Mouse (Mus musculus): ENCODE measurements around the gene Zfp184. TPM values are rescaled to one million over a fixed set of nuclear protein-coding genes. Genes with fewer than 3 reads are reported as not detected.

Zfp184 gene
- polyA plus RNA-seq, 2 experiments: 0.41 to 0.50 TPM

- Histone ChIP-seq H3K27me3 (ENCODE audit: control insufficient read depth, insufficient read depth, low read length) (peaks cover 2% of the 10 kb centered on the region; the same call in 1 of the 2 replicates), H3K4me2 (ENCODE audit: low read depth) (no peak overlapping the region), H3K36me3 (replicated peaks; ENCODE audit: control insufficient read depth, insufficient read depth, low read depth) (no peaks in the 10 kb centered on the region), H3K4me1 (replicated peaks; ENCODE audit: control insufficient read depth in 2 of 2, insufficient read depth in 2 of 2, low read length in 1 of 2) (peaks cover 6 to 30% of the 10 kb centered on the region in 2 experiments; a peak in 3 of 4 replicates), H3K4me3 (ENCODE audit: insufficient read depth in 1 of 2, low read depth in 2 of 2, low read length in 2 of 2) (no peak overlapping the region), H3K9ac (replicated peaks) (no peak overlapping the region), H3K27ac (no peak overlapping the region), H3K9me3 (ENCODE audit: control insufficient read depth, low read length) (no peaks in the 10 kb centered on the region)
- no peak for ATAC-seq (ENCODE audit: insufficient read depth)
- no peak for DNase-seq (ENCODE audit: low read depth in 3 of 3, low spot score in 3 of 3)
- 35% methylated on average over 6 of the region's 6 CpGs for WGBS (ENCODE audit: insufficient replicate concordance)
- TF ChIP-seq EP300 (IDR thresholded peaks at IDR 0.05; ENCODE audit: low read depth): no peak
- TF ChIP-seq CTCF (IDR thresholded peaks at IDR 0.05; ENCODE audit: low read depth): no peak
Measured at GRCm38 (mm10) chr13:21916056-21916455, 28.8 kb upstream of the Zfp184 start.

GRCm38 (mm10) chr13:21917040-21917439 is 27.9 kb upstream of the Zfp184 start:
- DNase-seq (ENCODE audit: low read depth in 3 of 3, low spot score in 3 of 3) (peak in 2 of 3 experiments; percentile 69 to 71), ATAC-seq (ENCODE audit: insufficient read depth) (peak; percentile 25; the same call in 1 of the 2 replicates)
- Histone ChIP-seq H3K4me1 (replicated peaks; ENCODE audit: control insufficient read depth in 2 of 2, insufficient read depth in 2 of 2, low read length in 1 of 2) (peaks cover 6 to 30% of the 10 kb centered on the region in 2 experiments; a peak in 3 of 4 replicates), H3K27me3 (ENCODE audit: control insufficient read depth, insufficient read depth, low read length) (peaks cover 2% of the 10 kb centered on the region; the same call in 1 of the 2 replicates), H3K27ac (no peak overlapping the region), H3K36me3 (replicated peaks; ENCODE audit: control insufficient read depth, insufficient read depth, low read depth) (no peaks in the 10 kb centered on the region), H3K4me2 (ENCODE audit: low read depth) (peak overlapping the region; percentile 88), H3K4me3 (ENCODE audit: insufficient read depth in 1 of 2, low read depth in 2 of 2, low read length in 2 of 2) (peak overlapping the region; percentile 42 to 71; a peak in 3 of 4 replicates), H3K9me3 (ENCODE audit: control insufficient read depth, low read length) (no peaks in the 10 kb centered on the region), H3K9ac (replicated peaks) (no peak overlapping the region; the same call in 1 of the 2 replicates)
- WGBS (ENCODE audit: insufficient replicate concordance): under 1% methylated on average over 13 of the region's 13 CpGs
- TF ChIP-seq CTCF (IDR thresholded peaks at IDR 0.05; ENCODE audit: low read depth) (no peak), EP300 (IDR thresholded peaks at IDR 0.05; ENCODE audit: low read depth) (0 out of 2 replicates have a peak, but pooled peaks have one; percentile 15)

- H3K9me3 ChIP-seq (ENCODE audit: control insufficient read depth, low read length): no peaks in the 10 kb centered on the region
- TF ChIP-seq CTCF (IDR thresholded peaks at IDR 0.05; ENCODE audit: low read depth): no peak
- no peak for TF ChIP-seq EP300 (IDR thresholded peaks at IDR 0.05; ENCODE audit: low read depth)
- peak overlapping the region; percentile 71 to 78 for H3K4me3 ChIP-seq (ENCODE audit: insufficient read depth in 1 of 2, low read depth in 2 of 2, low read length in 2 of 2)
- DNase-seq (ENCODE audit: low read depth in 3 of 3, low spot score in 3 of 3) (no peak), ATAC-seq (ENCODE audit: insufficient read depth) (no peak)
- under 1% methylated on average over 11 of the region's 11 CpGs for WGBS (ENCODE audit: insufficient replicate concordance)
- peak overlapping the region; percentile 74 for H3K9ac ChIP-seq (replicated peaks)
- H3K4me1 ChIP-seq (replicated peaks; ENCODE audit: control insufficient read depth in 2 of 2, insufficient read depth in 2 of 2, low read length in 1 of 2): peaks cover 6 to 30% of the 10 kb centered on the region in 2 experiments; a peak in 3 of 4 replicates
- no peak overlapping the region for H3K27ac ChIP-seq
- H3K36me3 ChIP-seq (replicated peaks; ENCODE audit: control insufficient read depth, insufficient read depth, low read depth): no peaks in the 10 kb centered on the region
- H3K27me3 ChIP-seq (ENCODE audit: control insufficient read depth, insufficient read depth, low read length): peaks cover 2% of the 10 kb centered on the region; the same call in 1 of the 2 replicates
- peak overlapping the region; percentile 88 for H3K4me2 ChIP-seq (ENCODE audit: low read depth)
Measured at GRCm38 (mm10) chr13:21917480-21917879, 27.4 kb upstream of the Zfp184 start.

- under 1% methylated on average over 16 of the region's 16 CpGs for whole genome bisulfite sequencing (ENCODE audit: insufficient replicate concordance)
- ATAC-seq (ENCODE audit: insufficient read depth): no peak
- H3K4me1 ChIP-seq (replicated peaks; ENCODE audit: control insufficient read depth in 2 of 2, insufficient read depth in 2 of 2, low read length in 1 of 2): peaks cover 6 to 30% of the 10 kb centered on the region in 2 experiments; a peak in 3 of 4 replicates
- TF ChIP-seq CTCF (IDR thresholded peaks at IDR 0.05; ENCODE audit: low read depth) (no peak), EP300 (IDR thresholded peaks at IDR 0.05; ENCODE audit: low read depth) (no peak)
- no peaks in the 10 kb centered on the region for H3K36me3 ChIP-seq (replicated peaks; ENCODE audit: control insufficient read depth, insufficient read depth, low read depth)
- peak overlapping the region; percentile 74 for H3K9ac ChIP-seq (replicated peaks)
- H3K27me3 ChIP-seq (ENCODE audit: control insufficient read depth, insufficient read depth, low read length): peaks cover 2% of the 10 kb centered on the region; the same call in 1 of the 2 replicates
- no peaks in the 10 kb centered on the region for H3K9me3 ChIP-seq (ENCODE audit: control insufficient read depth, low read length)
- peak overlapping the region; percentile 88 for H3K4me2 ChIP-seq (ENCODE audit: low read depth)
- peak overlapping the region; percentile 71 to 78 for H3K4me3 ChIP-seq (ENCODE audit: insufficient read depth in 1 of 2, low read depth in 2 of 2, low read length in 2 of 2)
- no peak for DNase-seq (ENCODE audit: low read depth in 3 of 3, low spot score in 3 of 3)
- no peak overlapping the region for H3K27ac ChIP-seq
Measured at GRCm38 (mm10) chr13:21917992-21918391, 26.9 kb upstream of the Zfp184 start.

- Histone ChIP-seq H3K27me3 (ENCODE audit: control insufficient read depth, insufficient read depth, low read length) (peaks cover 2% of the 10 kb centered on the region; the same call in 1 of the 2 replicates), H3K4me1 (replicated peaks; ENCODE audit: control insufficient read depth in 2 of 2, insufficient read depth in 2 of 2, low read length in 1 of 2) (peaks cover 6 to 24% of the 10 kb centered on the region in 2 experiments; a peak in 3 of 4 replicates), H3K9ac (replicated peaks) (peak overlapping the region; percentile 74), H3K4me2 (ENCODE audit: low read depth) (peak overlapping the region; percentile 88), H3K4me3 (ENCODE audit: insufficient read depth in 1 of 2, low read depth in 2 of 2, low read length in 2 of 2) (peak overlapping the region; percentile 71 to 78), H3K27ac (peak overlapping the region; percentile 35), H3K36me3 (replicated peaks; ENCODE audit: control insufficient read depth, insufficient read depth, low read depth) (no peaks in the 10 kb centered on the region), H3K9me3 (ENCODE audit: control insufficient read depth, low read length) (no peaks in the 10 kb centered on the region)
- DNase-seq (ENCODE audit: low read depth in 3 of 3, low spot score in 3 of 3): peak; percentile 71 to 79 (median 75)
- peak; percentile 87 for ATAC-seq (ENCODE audit: insufficient read depth)
- TF ChIP-seq EP300 (IDR thresholded peaks at IDR 0.05; ENCODE audit: low read depth) (0 out of 2 replicates have a peak, but pooled peaks have one; percentile 11), CTCF (IDR thresholded peaks at IDR 0.05; ENCODE audit: low read depth) (no peak)
- under 1% methylated on average over 38 of the region's 38 CpGs for WGBS (ENCODE audit: insufficient replicate concordance)
Measured at GRCm38 (mm10) chr13:21918570-21919419, 26.1 kb upstream of the Zfp184 start.

Data from liver, embryonic 14.5 days (tissue).